Mouse (Mus musculus): ENCODE measurements at regions not wholly inside any gene's neighbourhood (a gene's known extent, or its start where the extent isn't known, plus 50 kb on each side); places are given as distances from the start of the nearest gene placed in this dataset.
A peak's percentile ranks its signal among the peaks of the same experiment; 100 is the strongest.

DNA sequence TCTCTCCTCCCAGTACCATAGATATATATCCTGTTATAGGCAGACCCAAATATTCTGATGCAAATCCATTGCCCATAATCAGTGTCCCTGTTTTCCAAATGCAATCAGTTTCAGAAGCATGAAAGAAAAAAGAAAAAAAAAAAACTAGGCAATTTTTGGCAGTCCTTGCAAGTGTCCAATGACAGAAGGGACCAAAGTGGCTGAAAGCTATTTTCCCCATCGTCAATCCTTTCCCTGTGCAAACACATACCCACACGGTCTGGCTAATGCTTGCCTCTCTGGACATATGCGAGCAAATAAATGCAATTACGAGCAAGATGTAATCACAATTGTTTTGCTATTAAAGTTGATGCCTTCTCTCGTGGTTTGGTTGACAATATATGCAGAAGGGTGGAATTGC, 288.9 kb upstream of the Dynlrb2 start:
- DNase-seq: no peak

DNA sequence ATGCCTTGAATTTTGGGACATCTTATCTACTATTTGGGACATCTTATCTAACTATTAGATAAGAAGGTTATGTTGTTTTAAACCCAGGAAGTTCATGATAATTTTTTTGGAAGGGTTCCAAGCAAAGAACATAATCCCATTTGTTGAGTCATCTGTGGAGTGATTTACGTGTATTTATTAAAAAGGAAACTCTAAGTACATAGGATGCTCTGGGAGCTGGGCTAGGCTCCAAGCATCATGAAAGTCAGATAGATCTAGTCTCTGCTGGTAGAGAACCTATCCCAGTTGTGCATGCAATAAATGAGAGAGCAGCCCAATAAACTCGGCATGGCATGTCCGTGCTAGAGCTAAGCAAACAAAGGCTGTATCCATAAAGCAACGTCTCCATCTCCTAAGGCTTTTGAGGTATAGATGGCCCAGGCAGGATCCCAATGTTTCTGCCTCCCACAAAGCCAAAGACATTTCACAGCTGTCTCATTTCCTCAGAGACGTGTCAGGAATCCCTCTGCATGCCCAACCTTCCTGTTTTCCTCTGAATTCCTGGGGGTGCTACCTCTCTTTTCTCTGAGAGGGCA, 289.4 kb upstream of the Dynlrb2 start:
- no peak for DNase-seq

DNA sequence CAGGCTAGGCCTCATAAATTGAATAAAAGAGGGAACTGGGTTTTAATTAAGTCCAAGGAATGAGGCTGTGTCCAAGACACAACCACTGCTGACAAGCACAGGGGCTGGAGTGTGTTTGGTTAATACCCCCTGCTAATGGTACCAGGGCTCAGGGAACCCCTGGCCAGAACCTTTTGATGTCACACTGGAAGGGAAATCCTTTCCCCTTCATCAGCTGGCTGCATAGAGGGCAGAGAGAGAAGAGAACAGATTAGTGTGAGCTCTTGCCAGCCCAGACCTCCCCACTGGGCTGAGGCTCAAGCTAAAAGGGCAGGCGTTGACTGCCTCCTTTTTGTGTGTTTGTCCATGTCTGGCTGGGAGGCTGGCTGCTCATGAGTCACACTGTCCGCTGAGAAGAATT, 301.1 kb upstream of the Dynlrb2 start:
- DNase-seq: no peak

DNA sequence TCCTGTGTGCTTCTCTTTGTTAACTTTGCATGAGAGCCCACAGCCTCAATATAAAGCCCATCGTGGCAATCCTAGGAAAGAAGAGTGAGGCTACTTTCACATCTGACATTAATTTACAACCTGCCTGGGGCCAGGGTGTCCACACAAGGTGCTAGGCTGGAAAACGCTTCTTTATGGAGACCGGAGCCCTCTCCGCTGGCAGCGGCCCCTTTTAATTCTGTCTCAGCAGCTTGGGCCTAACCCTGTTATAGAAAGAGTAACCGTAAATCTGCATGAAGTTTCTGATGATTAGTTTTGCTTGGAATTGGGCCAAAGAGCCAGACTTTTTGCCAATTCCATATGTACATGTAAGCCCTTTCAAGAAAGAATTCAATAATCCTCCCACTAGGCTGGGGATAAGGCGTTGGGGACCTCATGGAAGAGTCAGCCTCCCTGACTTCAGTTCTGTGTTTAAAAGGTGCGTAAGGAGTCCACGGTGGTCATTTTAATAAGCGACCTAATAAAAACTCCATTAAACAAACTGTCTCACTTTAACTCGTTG, 304.2 kb upstream of the Dynlrb2 start:
- no peak for DNase-seq

DNA sequence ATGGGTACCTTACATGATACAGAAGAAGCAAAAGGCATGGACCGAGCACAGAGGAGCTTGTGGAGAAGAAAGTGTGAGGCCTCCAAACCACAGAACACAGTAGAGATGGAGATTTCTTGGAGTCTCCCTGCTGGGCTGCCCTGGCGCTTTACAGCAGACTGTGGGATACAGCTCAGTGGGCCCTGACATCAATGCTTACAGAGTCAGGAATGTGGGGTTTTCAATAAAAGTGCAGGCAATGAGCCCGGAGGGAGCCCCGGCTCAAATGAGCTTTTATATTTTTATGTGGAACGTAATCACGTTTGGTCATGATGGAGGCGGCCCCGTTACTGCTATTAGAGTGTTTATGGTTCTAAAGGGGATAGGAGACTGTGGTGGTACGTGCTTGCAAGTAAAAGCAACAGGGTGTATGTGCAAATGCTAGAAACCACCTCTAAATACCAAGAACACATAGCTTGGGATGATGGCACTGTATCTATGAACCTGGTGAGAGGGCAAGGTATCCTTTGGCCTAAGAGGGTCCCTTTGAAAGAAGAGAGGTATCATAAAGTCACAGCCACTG, 308.1 kb upstream of the Dynlrb2 start:
- DNase-seq: no peak

DNA sequence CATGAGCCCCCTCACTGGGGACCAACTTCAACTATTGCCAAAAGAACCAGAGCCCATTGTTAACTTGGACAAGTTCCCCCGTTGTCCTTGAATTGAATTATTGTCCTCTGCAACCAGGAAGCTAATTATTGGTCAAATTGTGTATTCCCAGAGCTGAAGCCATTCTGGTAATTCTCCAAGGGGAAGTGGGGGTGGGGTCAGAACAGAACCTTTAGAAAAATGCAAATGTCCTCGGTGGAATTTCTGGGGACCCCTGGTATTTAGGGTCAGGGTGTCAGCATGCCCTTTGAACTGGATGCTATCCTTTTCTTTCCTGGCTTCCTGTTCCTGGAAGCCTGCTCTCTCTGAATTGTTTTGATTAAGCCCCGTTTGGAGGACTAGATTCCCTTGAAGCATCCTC, 312.7 kb upstream of the Dynlrb2 start:
- DNase-seq: no peak

DNA sequence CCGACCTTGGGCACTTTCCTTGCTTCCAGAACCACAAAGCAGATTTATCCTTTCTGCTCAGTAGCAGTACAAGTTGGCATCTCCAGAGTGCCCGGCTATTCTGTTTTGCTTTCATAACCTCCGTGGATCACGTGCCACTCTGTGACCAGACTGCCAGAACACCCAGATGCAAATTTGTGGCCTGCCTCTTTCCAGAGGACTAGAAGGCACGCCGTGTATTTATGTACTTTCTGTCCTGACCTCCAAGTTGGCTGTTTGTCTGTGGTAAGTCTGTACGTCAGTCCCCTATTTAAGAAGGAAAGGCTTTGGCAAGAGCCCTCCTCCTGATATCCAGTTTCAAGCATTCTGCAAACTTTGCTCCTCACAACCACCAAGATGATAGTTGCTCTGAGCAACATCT, 319.6 kb upstream of the Dynlrb2 start:
- peak; percentile 5 for DNase-seq

DNA sequence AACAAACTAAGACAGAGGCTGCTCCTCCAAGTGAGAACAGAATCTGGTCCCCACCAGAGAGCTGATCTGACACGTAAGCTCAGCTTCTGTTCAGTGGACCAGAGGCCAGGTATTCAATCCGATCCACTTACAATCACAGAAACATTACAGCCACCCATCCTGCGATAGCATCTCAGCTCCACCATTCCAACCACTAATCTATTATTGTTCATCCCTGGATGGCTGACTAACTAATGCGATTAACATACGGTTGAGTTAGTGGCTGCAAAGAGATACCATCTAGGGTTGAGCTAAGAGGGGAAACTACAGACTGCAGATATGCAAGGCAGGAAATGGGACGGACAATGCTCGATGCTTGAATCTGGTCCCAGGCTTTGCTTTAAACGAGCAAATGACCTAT, 320.5 kb upstream of the Dynlrb2 start:
- DNase-seq: no peak

DNA sequence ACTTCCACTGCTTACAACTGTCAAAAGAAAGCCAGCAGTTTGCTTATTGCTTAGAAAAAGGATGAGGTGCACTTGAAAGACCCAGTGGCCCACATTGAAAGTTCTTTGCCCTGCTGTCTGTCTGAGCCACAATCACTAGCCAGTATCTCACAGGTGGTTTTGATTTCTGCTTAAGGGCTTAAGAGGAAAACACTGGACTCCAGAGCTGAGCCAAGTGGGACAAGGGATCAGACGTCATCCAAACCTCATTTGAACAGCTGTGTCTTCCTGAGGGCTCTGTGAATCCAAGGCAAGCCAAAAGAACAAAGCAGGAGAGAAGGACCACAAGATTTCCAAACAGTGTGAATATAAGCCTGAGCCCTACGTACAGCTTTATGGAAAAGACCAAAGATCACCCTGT, 326.8 kb upstream of the Dynlrb2 start:
- DNase-seq: no peak

DNA sequence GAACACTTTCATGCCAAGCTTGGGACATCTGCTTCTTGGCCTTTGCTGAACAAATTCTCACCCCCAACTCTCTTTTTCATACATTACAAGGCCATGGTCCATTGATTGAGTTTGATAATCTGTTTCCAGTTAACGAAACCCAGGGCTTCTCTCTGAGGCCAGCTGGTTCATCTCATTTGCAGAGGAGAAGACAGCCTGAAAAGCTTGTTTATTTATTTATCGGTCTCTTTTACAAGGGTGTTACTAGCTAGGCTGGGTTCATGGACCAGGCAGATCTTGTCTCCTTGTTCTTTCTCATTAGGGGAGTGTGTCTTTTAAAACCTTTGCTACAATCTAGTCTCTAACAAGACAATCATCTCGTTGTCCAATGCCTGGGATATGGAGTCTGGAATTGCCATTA, 329.9 kb upstream of the Dynlrb2 start:
- no peak for DNase-seq

DNA sequence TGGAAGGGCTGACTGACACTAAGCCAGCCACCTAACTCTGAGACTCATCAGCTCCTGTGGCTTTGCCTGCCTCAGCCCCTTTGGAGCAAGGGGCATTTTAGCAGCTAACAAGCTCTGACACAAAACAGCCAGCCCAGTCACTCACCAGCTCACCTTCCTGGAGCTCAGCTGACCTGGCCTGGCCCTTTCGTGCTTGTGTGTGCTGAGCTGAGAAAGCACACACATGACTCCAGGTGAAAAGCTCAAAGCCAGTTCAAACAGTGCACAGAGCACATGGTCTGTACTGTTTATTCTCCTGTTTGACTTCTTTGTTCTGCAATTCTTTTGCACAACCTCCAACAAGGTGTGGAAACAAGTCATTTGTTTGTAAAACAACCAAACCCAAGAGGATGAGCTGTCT, 330.8 kb upstream of the Dynlrb2 start:
- DNase-seq: no peak

DNA sequence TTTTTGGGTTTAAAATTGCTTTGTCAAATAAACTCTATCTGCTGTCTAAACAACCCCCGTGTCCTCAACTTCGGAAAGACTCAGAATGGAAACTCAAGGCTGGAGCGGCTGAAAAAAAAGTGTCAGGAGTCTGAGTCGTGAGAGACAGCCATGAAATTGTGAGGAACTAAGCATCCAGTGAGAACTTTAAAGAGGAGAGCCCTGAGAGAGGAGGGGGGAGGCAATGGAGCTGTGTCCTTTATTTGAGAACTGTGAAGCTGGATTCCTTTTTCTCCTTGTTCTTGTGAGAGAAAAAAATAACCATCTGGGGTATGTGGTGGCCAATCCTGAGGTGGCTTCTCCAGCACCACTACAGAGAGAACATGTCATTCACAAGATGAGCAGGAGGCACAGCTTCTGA, 336.9 kb upstream of the Dynlrb2 start:
- no peak for DNase-seq

DNA sequence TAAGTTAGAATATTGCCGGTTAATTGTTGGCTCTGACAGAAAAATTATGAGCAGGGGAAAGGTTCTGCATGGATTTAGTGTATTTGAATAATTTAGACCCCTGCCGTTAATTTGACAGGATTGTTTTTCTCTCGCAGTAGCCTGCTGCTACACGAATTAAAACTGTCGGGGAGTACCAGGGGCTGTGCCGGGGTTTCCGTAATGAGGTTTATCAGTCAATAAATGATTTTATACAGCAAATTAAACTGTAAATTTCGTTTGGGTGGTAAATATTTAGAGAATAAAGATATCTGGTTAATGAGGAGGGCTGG, 339.8 kb upstream of the Dynlrb2 start:
- no peak for DNase-seq

DNA sequence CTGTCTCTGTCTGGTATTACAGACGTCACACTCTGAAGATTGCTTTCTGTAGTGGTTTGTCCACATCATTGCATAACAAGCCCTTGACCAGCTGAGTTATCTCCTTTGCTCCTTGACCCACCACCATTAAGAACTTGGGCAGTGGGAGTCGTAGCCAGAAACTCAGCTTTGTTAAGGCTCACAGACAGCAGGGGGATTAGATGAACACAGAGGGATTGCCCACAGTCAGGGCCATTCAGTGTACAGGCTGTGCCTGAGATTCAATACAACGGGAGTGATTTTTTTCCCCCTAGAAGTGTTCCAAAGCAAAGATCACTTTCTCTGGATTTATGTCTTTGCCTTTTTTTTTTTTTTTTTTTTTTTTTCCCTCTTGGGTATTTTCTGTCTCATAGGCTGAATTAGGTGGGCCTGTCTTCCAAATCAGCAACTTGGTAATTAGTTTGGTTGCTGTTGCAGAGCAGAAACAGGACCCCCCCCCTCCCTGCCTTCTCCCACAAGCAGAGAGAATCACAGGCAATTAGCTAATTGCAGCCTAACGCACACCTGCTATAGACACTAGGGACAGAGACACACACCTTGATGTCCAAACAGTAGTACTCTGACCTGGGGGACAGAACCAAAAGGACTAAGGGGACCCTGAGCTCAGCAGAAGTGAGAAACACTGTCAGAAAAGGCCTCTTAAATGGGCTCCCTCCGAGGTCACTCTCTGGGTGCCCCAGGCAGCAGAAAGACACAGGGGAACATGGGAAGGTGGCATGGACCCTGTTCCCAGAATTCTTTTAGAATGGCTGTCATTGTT, 340.4 kb upstream of the Dynlrb2 start:
- DNase-seq: no peak

DNA sequence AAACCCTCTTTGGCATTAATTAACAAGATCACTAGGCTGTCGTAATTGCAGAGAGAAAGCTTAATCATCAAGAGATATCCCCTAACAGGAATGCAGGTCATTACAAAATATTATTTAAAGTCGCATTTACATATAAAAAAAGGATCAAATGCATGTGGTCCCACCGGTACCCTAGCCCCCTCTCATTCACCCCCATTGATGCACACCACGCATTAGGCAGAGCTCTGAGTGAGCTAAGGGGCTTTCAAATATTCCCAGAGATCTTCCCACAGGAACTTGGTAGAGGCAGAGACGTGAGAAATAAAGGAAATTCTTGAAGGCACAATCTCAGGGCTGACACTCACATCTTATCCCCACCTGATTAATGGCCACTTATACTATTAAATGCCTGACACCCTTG, 343.8 kb upstream of the Dynlrb2 start:
- DNase-seq: no peak

DNA sequence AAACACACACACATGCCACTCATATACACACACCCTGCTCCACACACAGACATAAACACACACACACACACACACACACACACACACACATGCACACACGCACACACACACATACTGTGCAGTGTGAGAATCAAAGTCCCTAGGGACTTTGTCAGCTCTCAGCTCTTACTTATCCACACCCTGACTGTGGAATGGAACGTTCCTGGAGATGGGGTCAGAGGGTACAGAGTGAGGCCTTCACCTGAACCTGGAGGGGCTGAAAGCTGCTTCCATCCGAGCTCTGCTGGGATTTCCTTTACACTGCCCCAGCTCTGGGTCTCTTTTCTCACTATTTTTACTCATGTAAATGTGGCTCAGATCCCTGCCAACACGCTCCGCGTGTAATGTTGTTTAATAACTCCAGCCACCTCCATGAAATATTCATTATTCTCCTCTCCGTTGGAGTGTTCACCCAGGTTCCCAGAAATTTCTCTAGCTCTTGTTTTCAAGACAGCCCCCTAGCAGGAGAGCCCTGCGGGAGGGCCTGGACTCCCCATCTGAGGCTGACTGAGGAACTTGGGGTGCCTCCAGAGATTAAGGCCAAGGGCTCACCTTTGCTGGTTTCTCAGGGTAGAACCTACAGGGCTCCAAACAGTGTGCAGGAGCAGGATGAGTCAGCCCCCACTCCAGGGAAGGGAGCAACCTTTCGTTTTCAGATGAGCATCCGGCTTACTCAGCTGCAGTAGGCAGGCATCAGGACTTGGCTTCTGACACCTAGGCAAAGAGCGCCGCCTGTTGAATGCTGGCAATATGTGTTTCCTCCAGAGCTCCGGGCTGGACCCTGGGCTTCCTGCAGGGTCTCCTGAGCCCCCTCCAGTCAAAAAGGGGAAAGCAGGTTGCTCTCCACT, 360.8 kb upstream of the Dynlrb2 start:
- DNase-seq: peak; percentile 75

DNA sequence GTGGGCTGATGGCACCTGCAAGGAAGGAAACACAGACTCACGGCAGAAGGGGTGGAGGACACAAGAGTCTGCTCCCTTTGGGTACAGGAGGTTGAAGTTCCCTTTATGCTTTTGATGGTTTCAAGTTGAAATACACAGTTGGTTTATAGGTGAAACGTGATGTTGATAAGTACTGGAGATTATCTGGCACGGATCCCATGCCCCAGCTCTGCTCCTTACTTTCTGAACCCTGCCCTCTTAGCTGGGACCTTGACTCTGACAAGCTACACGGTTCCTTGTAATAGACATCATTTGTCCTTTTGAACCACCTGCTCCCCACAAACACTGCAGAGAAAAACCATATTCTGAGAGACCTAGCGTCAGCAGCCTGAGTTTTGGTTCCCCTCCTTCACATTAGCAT, 363.4 kb upstream of the Dynlrb2 start:
- DNase-seq: no peak

DNA sequence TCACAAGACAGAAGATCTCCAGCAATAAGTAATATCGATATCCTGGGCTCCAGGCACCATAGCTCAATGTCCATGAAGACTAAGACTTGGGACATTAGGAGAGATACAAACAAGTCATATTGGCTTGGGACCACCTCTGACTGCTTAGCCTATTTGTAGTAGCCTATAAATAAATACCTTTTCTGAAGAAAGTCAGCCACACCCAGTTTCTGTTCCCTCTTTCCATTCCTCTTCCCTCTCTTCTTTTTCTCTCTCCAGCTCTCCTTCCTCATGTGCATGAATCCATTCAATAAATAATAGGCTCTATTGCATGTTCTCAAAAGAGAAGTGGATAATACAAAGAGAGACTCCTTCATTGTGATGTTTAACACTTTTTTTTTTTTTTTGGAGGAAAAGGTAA, 364.8 kb upstream of the Dynlrb2 start:
- DNase-seq: no peak

DNA sequence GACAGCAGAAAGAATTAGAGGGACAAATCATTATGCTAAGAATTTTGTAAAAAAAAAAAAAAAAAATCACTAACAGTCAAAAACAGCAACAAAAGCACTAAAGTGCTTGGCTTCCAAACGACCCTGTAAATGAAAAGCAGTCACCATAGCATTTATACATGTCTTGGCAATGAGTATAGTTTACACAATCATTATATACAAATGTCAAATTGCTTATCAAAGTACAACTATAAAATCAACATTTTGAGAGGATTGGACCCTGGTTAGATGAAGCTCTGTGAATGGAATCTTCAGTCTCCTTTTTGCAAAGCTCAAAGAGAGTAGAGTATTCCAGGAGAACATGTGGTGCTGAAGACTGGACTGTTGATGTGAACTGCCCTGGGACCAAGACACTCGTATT, 367.0 kb upstream of the Dynlrb2 start:
- DNase-seq: no peak

DNA sequence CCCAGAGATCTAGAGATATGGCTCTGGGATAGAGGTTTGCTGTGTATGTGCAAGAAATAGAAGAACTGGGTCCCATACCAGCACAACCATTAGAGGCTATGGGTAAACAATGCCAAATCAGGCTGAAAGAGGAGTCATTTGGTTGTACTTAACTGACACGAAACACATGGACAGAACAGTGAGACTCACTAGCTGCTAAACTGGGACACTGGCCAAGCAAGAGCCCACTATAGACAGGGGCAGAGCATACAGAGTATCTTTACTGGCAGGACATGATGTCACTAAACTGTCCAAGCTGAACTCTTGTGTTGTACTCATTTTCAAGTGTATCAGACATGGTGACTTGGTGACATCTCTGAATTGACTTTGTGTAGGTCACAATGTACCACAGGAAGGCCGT, 371.3 kb upstream of the Dynlrb2 start:
- no peak for DNase-seq

DNA sequence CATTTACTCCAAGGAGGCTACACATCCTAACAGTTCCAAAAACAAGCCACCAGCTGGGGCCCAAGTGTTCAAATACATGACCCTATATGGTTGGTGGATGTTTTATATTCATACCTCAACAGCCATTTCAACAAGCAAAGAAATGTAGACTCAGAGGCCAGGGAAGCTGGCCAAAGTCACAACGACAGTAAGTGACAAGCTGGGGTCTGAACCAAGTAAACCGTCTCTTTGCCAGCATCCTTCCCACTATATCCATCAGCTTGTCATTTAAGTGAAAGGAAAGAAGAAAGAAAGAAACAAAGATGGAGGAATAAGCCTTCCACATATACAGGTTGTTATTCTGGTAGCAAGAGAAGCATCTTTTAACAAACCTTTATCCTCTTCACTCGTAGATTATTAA, 371.7 kb upstream of the Dynlrb2 start:
- DNase-seq: no peak

DNA sequence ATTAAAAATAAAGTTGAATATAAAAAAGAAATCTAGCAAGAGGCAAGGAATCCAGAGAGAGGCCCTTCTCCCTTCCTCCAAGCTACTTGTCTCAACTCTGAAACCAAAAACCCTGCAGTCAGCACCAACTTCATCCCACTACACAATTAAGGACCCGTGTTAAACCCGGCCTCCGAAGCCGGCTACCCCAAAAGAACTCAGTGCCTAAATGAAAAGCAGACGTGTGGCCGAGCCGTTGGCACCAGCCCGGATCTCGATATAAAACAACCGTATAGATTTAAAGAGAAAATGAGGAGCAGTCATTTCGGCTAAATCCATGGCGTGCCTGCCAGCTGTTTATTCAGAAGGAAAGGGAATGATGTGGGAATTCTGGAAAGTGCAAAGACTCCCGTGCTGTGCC, 384.7 kb upstream of the Dynlrb2 start:
- no peak for DNase-seq

DNA sequence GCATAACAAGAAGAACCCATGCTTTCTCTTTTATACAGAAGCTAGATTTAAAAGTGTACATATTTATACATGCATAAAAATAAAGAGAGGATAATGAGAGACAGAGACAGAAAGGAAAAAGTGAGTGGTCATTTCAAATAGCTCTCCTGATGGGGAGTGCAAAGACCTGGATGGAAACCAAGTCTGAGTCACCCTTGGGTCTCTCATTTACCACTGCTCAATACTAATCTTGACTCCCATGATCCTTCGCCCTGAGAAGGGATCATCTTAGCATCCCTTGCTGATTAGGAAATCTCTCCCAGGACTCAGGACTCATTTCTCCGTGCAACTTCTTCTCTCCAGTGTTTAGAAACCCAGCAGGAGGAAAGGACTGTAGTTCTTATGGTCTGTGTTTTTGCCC, 386.9 kb upstream of the Dynlrb2 start:
- DNase-seq: no peak

DNA sequence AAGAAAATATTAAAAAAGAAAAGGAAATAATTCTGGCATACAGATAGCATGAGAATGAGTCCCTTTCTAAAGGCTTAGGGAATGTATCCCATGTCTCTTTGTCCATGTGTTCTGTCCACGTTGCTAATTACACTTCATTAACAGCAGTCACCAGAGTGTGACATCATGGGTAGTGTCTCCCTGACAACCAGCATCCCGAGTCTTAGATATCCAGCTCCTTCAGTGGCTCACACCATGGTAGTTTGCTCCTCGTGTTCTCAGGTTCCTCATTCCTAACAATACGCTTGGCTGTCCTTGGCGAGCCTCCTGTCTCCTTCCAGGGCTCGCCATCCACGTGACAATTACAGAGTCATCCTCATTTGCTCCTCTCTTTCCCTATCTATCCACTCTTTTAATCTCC, 388.1 kb upstream of the Dynlrb2 start:
- no peak for DNase-seq
